Comparison of ENCODE assay signal across 25 mouse cellular contexts in the genomic region with DNA sequence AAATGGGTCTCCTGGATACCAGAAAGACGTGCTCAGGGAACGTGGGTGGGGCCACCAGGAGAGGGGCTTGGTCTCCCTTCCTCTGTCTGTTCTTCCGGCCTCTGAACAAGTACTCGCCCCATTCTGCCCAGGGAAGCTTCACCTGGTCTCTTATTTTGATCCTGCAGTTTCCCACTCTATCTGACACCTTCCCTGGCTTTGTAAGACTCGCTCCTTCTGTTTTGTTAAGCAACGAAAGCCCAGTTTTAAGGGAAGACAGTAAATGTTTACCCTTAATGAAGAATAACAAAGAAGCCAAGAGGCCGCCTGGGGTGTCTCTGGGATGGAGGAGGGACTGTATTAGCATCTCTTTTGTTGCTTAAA. TPM values are rescaled to one million over a fixed set of nuclear protein-coding genes. Genes with fewer than 3 reads are reported as not detected.
DNase-seq lines count a peak whose midpoint lies in the region; ATAC-seq lines count a peak whose summit lies in the region.
"Had no signal": no experiment of that assay in that cellular context is flagged by ENCODE, and none has a peak within 500 bp of the region (broad histone marks: within the 10 kb centered on the region; RNA-seq: fewer than 3 reads in every experiment).

No protein-coding gene starts in this region.

- DNase-seq in forebrain, embryonic 10.5 days (ENCODE audit: extremely low spot score, low spot score), result no peak
- no peak for DNase-seq in limb, embryonic 10.5 days (ENCODE audit: low spot score)
- no peak for DNase-seq in heart, adult 18-20 months
- no peak for DNase-seq in thymus, postnatal 14 days
- DNase-seq in adrenal gland, adult 8-10 months, result no peak
- DNase-seq: cerebellum, adult 18-20 months; cerebellum, postnatal 25 days; embryo, embryonic 11 days; gastrocnemius, adult 2 months; heart, postnatal 36 days; layer of hippocampus, adult 9-11 months; liver; right cerebral cortex, adult 18-20 months; right cerebral cortex, postnatal 4 days; thymus, adult 2 months had no signal

- ATAC-seq in forebrain, embryonic 12.5 days (ENCODE audit: low FRiP score), result no peak
- no peak for ATAC-seq in neural tube, embryonic 12.5 days (ENCODE audit: low FRiP score, low read depth)
- no peak for ATAC-seq in neural tube, embryonic 15.5 days (ENCODE audit: low FRiP score)
- ATAC-seq: forebrain, embryonic 14.5 days had no signal

- H3K36me3 ChIP-seq in forebrain, embryonic 10.5 days (replicated peaks), result no peaks in the 10 kb centered on the region
- H3K36me3 ChIP-seq in forebrain, embryonic 12.5 days (replicated peaks), result no peaks in the 10 kb centered on the region
- H3K36me3 ChIP-seq in neural tube, embryonic 12.5 days, result no peaks in the 10 kb centered on the region
- no peaks in the 10 kb centered on the region for H3K36me3 ChIP-seq in neural tube, embryonic 15.5 days
- H3K36me3 ChIP-seq in limb, embryonic 10.5 days, result no peaks in the 10 kb centered on the region
- H3K36me3 ChIP-seq: embryonic facial prominence, embryonic 13.5 days; heart, embryonic 15.5 days; hindbrain, embryonic 15.5 days; midbrain, embryonic 12.5 days; neural tube, embryonic 13.5 days had no signal

- peaks cover 21% of the 10 kb centered on the region for H3K4me1 ChIP-seq in forebrain, embryonic 10.5 days
- H3K4me1 ChIP-seq in forebrain, embryonic 12.5 days, result peaks cover 11% of the 10 kb centered on the region
- peaks cover 9% of the 10 kb centered on the region for H3K4me1 ChIP-seq in neural tube, embryonic 12.5 days
- 0 out of 2 replicates have a peak, but pooled peaks cover 4% of the 10 kb centered on the region for H3K4me1 ChIP-seq in neural tube, embryonic 15.5 days
- H3K4me1 ChIP-seq in limb, embryonic 10.5 days, result peaks cover 53% of the 10 kb centered on the region
- H3K4me1 ChIP-seq: heart, embryonic 15.5 days; hindbrain, embryonic 15.5 days had no signal

- no peak overlapping the region for H3K4me2 ChIP-seq in forebrain, embryonic 12.5 days
- H3K4me2 ChIP-seq in neural tube, embryonic 12.5 days (replicated peaks), result 0 out of 2 replicates have a peak overlapping the region, but pooled peaks have one; percentile 10
- H3K4me2 ChIP-seq in neural tube, embryonic 15.5 days, result no peak overlapping the region
- H3K4me2 ChIP-seq: embryonic facial prominence, embryonic 13.5 days; heart, embryonic 15.5 days; hindbrain, embryonic 15.5 days; midbrain, embryonic 12.5 days; neural tube, embryonic 13.5 days had no signal

- no peak overlapping the region for H3K4me3 ChIP-seq in forebrain, embryonic 10.5 days
- no peak overlapping the region for H3K4me3 ChIP-seq in forebrain, embryonic 12.5 days (replicated peaks)
- H3K4me3 ChIP-seq in neural tube, embryonic 12.5 days, result no peak overlapping the region
- no peak overlapping the region for H3K4me3 ChIP-seq in neural tube, embryonic 15.5 days (replicated peaks)
- no peak overlapping the region for H3K4me3 ChIP-seq in limb, embryonic 10.5 days
- H3K4me3 ChIP-seq: embryonic facial prominence, embryonic 13.5 days; erythroblast, embryonic 14.5 days; gastrocnemius, adult 2 months; heart, embryonic 15.5 days; hindbrain, embryonic 15.5 days; midbrain, embryonic 12.5 days; neural tube, embryonic 13.5 days had no signal

- no peak overlapping the region for H3K9ac ChIP-seq in forebrain, embryonic 12.5 days
- no peak overlapping the region for H3K9ac ChIP-seq in neural tube, embryonic 12.5 days
- H3K9ac ChIP-seq in neural tube, embryonic 15.5 days (replicated peaks), result no peak overlapping the region
- H3K9ac ChIP-seq: embryonic facial prominence, embryonic 13.5 days; heart, embryonic 15.5 days; hindbrain, embryonic 15.5 days; midbrain, embryonic 12.5 days; neural tube, embryonic 13.5 days had no signal

- H3K27me3 ChIP-seq in forebrain, embryonic 10.5 days (ENCODE audit: poor library complexity, severe bottlenecking), result peaks cover 37% of the 10 kb centered on the region
- peaks cover 36% of the 10 kb centered on the region for H3K27me3 ChIP-seq in forebrain, embryonic 12.5 days
- H3K27me3 ChIP-seq in neural tube, embryonic 12.5 days (replicated peaks), result no peaks in the 10 kb centered on the region
- H3K27me3 ChIP-seq in neural tube, embryonic 15.5 days (replicated peaks), result no peaks in the 10 kb centered on the region
- no peaks in the 10 kb centered on the region for H3K27me3 ChIP-seq in limb, embryonic 10.5 days (ENCODE audit: low read depth, poor library complexity, severe bottlenecking)
- H3K27me3 ChIP-seq: embryonic facial prominence, embryonic 13.5 days; heart, embryonic 15.5 days; hindbrain, embryonic 15.5 days had no signal

- WGBS in forebrain, embryonic 10.5 days, result 3% methylated on average over 7 of the region's 7 CpGs
- WGBS in forebrain, embryonic 12.5 days, result 2% methylated on average over 7 of the region's 7 CpGs
- WGBS in neural tube, embryonic 12.5 days, result 3% methylated on average over 7 of the region's 7 CpGs
- WGBS in neural tube, embryonic 15.5 days, result 10% methylated on average over 7 of the region's 7 CpGs
- 17% methylated on average over 7 of the region's 7 CpGs for WGBS in limb, embryonic 10.5 days

- no peaks in the 10 kb centered on the region for H3K9me3 ChIP-seq in forebrain, embryonic 10.5 days
- no peaks in the 10 kb centered on the region for H3K9me3 ChIP-seq in forebrain, embryonic 12.5 days
- no peaks in the 10 kb centered on the region for H3K9me3 ChIP-seq in neural tube, embryonic 12.5 days
- no peaks in the 10 kb centered on the region for H3K9me3 ChIP-seq in neural tube, embryonic 15.5 days (replicated peaks)
- H3K9me3 ChIP-seq in limb, embryonic 10.5 days (replicated peaks), result no peaks in the 10 kb centered on the region
- H3K9me3 ChIP-seq: embryonic facial prominence, embryonic 13.5 days; heart, embryonic 15.5 days; hindbrain, embryonic 15.5 days; midbrain, embryonic 12.5 days; neural tube, embryonic 13.5 days had no signal

- 0 out of 2 replicates have a peak overlapping the region, but pooled peaks have one; percentile 16 for H3K27ac ChIP-seq in forebrain, embryonic 10.5 days
- no peak overlapping the region for H3K27ac ChIP-seq in forebrain, embryonic 12.5 days
- H3K27ac ChIP-seq in neural tube, embryonic 12.5 days, result no peak overlapping the region
- no peak overlapping the region for H3K27ac ChIP-seq in neural tube, embryonic 15.5 days (replicated peaks)
- H3K27ac ChIP-seq in limb, embryonic 10.5 days, result peak overlapping the region; percentile 51
- H3K27ac ChIP-seq: embryonic facial prominence, embryonic 13.5 days; gastrocnemius, adult 2 months; heart, embryonic 15.5 days; hindbrain, embryonic 15.5 days; midbrain, embryonic 12.5 days; neural tube, embryonic 13.5 days had no signal

RNA-seq across cellular contexts. Expression of gene H2afy, which starts 7.0 kb away (rescaled TPM):
- 554 and 558 TPM in 2 replicates for polyA plus RNA-seq in forebrain, embryonic 10.5 days (2016; fragmentation: Nextera tagmentation; extraction: Ambion mirVana)
- 651 and 663 TPM in 2 replicates for polyA plus RNA-seq in forebrain, embryonic 12.5 days (2016; fragmentation: Nextera tagmentation; extraction: Ambion mirVana)
- 534 and 554 TPM in 2 replicates for polyA plus RNA-seq in neural tube, embryonic 12.5 days (2016; fragmentation: Nextera tagmentation; extraction: Ambion mirVana)
- polyA plus RNA-seq in neural tube, embryonic 15.5 days (2015; fragmentation: Nextera tagmentation; extraction: Ambion mirVana), result 244 and 272 TPM in 2 replicates
- polyA plus RNA-seq in limb, embryonic 10.5 days (2016; fragmentation: Nextera tagmentation; extraction: Ambion mirVana), result 642 and 645 TPM in 2 replicates
- 10 to 100 TPM; 47.2 to 58.4 TPM for total RNA-seq in heart, adult 18-20 months (2021)
- total RNA-seq in adrenal gland, adult 8-10 months (2022), result 100 to 1,000 TPM; 130 to 162 (median 139) TPM

RNA-seq across cellular contexts. Expression of gene Tifab, which starts 35.6 kb away (rescaled TPM):
- 0.97 and 1.2 TPM in 2 replicates for polyA plus RNA-seq in forebrain, embryonic 10.5 days (2016; fragmentation: Nextera tagmentation; extraction: Ambion mirVana)
- 0.64 and 0.77 TPM in 2 replicates for polyA plus RNA-seq in forebrain, embryonic 12.5 days (2016; fragmentation: Nextera tagmentation; extraction: Ambion mirVana)
- 1.4 TPM in 2 replicates for polyA plus RNA-seq in neural tube, embryonic 12.5 days (2016; fragmentation: Nextera tagmentation; extraction: Ambion mirVana)
- 1.1 and 2.3 TPM in 2 replicates for polyA plus RNA-seq in neural tube, embryonic 15.5 days (2015; fragmentation: Nextera tagmentation; extraction: Ambion mirVana)
- polyA plus RNA-seq in limb, embryonic 10.5 days (2016; fragmentation: Nextera tagmentation; extraction: Ambion mirVana), result 0.63 and 1.2 TPM in 2 replicates
- 1 to 10 TPM in 1 of 2 experiments, under 1 TPM in 1; 0.69 to 1.1 TPM for total RNA-seq in heart, adult 18-20 months (2021)
- 1 to 10 TPM; 1.9 to 5.3 (median 4.4) TPM for total RNA-seq in adrenal gland, adult 8-10 months (2022)

Comparison
In these comparisons a context has a peak if more than half of its experiments do, and no peak if none do; other contexts are left out.
1. H3K27ac ChIP-seq: peak in forebrain, embryonic 10.5 days (single experiment) and limb, embryonic 10.5 days (single experiment); none in forebrain, embryonic 12.5 days (single experiment), neural tube, embryonic 12.5 days (single experiment) and neural tube, embryonic 15.5 days (single experiment).